Mouse (Mus musculus): ENCODE measurements at regions not wholly inside any gene's neighbourhood (a gene's known extent, or its start where the extent isn't known, plus 50 kb on each side); places are given as distances from the start of the nearest gene placed in this dataset.

- no peak for TF ChIP-seq CTCF (IDR thresholded peaks at IDR 0.05; ENCODE audit: low read depth)
- no peak for TF ChIP-seq EP300 (optimal IDR thresholded peaks at IDR 0.05)
Measured at GRCm38 (mm10) chr12:93011583-93011982, 1162.6 kb upstream of the Sel1l start.
